Mouse (Mus musculus) lung, postnatal 10 days (tissue): ENCODE data around the gene Sdhc.

ENCODE experiments used
- DNase-seq: peaks from one replicate; pipeline ENCODE4 v3.0.0; 2021

The Sdhc gene

GRCm38 (mm10) chr1:171149974-171150760 lies at the start of gene Sdhc, which contains the start of gene Mpz:
TSS of gene Sdhc (minus strand) at chr1:171150603.
TSS of gene Mpz (plus strand) at chr1:171150711.
- DNase-seq: peak; percentile 97

GRCm38 (mm10) chr1:171199532-171199931 lies 49.1 kb upstream of the Sdhc start:
- no peak for DNase-seq

- DNase-seq: peak; percentile 67
Measured at GRCm38 (mm10) chr1:171195887-171196397, 45.5 kb upstream of the Sdhc start, which contains the start of gene Pcp4l1. TSS of gene Pcp4l1 (minus strand) at chr1:171196268.

GRCm38 (mm10) chr1:171195046-171195822 lies 44.8 kb upstream of the Sdhc start:
- DNase-seq: no peak

GRCm38 (mm10) chr1:171193911-171194830 lies 43.8 kb upstream of the Sdhc start:
- DNase-seq: no peak

GRCm38 (mm10) chr1:171193093-171193840 lies 42.9 kb upstream of the Sdhc start:
- DNase-seq: no peak

GRCm38 (mm10) chr1:171192283-171192682 lies 41.9 kb upstream of the Sdhc start:
- no peak for DNase-seq

GRCm38 (mm10) chr1:171190832-171191231 lies 40.4 kb upstream of the Sdhc start:
- DNase-seq: no peak

GRCm38 (mm10) chr1:171189476-171190114 lies 39.2 kb upstream of the Sdhc start:
- DNase-seq: no peak

- no peak for DNase-seq
Measured at GRCm38 (mm10) chr1:171189046-171189445, 38.6 kb upstream of the Sdhc start.

- no peak for DNase-seq
Measured at GRCm38 (mm10) chr1:171187851-171188700, 37.7 kb upstream of the Sdhc start.

- DNase-seq: no peak
Measured at GRCm38 (mm10) chr1:171185655-171186054, 35.3 kb upstream of the Sdhc start.

- DNase-seq: peak; percentile 78
Measured at GRCm38 (mm10) chr1:171184314-171184713, 33.9 kb upstream of the Sdhc start.

- peak; percentile 72 for DNase-seq
Measured at GRCm38 (mm10) chr1:171183620-171184019, 33.2 kb upstream of the Sdhc start.

- no peak for DNase-seq
Measured at GRCm38 (mm10) chr1:171183025-171183424, 32.6 kb upstream of the Sdhc start.

- no peak for DNase-seq
Measured at GRCm38 (mm10) chr1:171179487-171180171, 29.2 kb upstream of the Sdhc start.

GRCm38 (mm10) chr1:171172779-171173178 lies 22.4 kb upstream of the Sdhc start:
- DNase-seq: no peak

- peak; percentile 36 for DNase-seq
Measured at GRCm38 (mm10) chr1:171171138-171171537, 20.7 kb upstream of the Sdhc start.

GRCm38 (mm10) chr1:171169913-171170312 lies 19.5 kb upstream of the Sdhc start:
- no peak for DNase-seq

- DNase-seq: no peak
Measured at GRCm38 (mm10) chr1:171168906-171169305, 18.5 kb upstream of the Sdhc start.
